Mouse (Mus musculus) heart, postnatal 14 days (tissue): ENCODE measurements around the gene Olfr1392. TPM values are rescaled to one million over a fixed set of nuclear protein-coding genes. Genes with fewer than 3 reads are reported as not detected.
"Not testable (repeated sequence)": the region's sequence is repeated elsewhere in the genome, so short reads cannot be mapped to it uniquely, and the experiment has no call there.

Experiments
- DNase-seq, 2 experiments: peaks; one replicate each; pipeline ENCODE4 v3.0.0; 2021 to 2022
- intact Hi-C: fragments of 180-260 bp; cut with DNase I; formaldehyde crosslinking; loops from one replicate; pipeline ENCODE4 v1.15.1; 2025
- long read RNA-seq, 2 experiments: library from polyadenylated mRNA; stranded (forward); transcript quantifications; one replicate each; pipeline ENCODE4 v2.0.0; 2021
- total RNA-seq, 2 experiments: library from RNA; stranded (reverse); gene quantifications; 2 replicates each; pipeline ENCODE4 v1.2.3; 2021

Gene Olfr1392
- total RNA-seq, result not detected
- long read RNA-seq, experiment 1, result 0 reads
- long read RNA-seq, experiment 2, result 0 reads

DNA sequence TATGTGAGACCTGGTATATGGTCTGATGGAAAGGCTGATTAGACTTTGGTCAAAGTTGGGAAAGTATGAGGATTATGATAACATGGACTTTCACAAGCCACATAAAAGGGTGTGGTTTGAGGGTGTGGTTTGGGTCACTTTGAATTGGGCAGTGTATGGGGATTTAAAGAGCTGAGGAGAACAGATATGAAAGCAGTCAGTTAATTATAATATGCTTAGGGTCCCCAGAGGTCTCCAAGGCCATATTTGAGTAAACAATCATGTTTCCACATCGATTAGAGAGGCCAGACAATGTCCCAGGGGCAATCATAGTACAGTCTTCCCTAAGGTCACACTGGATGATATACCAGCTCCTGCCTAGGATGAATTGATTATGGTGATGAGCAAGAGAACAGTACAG, at the start of gene Olfr1392:
Gene Olfr1392 (plus strand): TSS at position 301 of the 400 bp plus-strand sequence.
- intact Hi-C loops, DNase-seq: not testable (repeated sequence)

DNA sequence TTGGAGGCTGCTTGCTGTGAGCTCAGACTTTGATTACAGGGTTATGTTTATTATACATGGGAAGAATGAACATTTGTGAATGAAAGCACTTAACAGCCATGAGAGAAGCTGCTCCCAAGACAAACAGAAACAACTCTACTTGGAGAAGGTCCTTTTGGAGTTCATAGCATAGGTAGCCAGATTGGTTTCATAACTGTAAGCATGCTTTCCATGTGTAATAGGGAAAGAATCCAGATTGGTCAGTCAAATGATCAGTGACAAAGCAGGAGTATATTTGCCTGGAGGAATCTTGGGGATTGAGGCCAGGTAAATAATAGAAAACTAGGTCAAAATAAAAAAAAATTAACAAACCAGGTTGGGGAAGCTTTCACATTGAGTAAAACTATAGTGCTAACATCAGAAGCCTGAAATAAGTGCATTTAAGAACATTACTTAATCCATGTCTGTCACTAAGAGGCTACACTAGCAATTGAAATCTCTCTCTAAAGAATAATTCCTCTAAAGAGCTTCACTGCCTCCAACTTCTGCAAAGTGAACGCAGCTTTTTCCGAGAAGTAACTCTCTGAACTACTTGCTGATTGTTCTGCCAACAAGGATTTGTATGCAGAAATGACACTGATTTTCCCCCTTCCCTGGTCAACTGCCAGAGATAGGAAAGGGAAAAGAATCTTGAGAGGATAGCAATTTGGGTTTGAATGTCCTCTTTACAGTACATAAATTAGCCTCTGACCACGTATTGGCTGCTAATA, 49.4 kb upstream of the Olfr1392 start:
- intact Hi-C loops, result no loop called here

DNA sequence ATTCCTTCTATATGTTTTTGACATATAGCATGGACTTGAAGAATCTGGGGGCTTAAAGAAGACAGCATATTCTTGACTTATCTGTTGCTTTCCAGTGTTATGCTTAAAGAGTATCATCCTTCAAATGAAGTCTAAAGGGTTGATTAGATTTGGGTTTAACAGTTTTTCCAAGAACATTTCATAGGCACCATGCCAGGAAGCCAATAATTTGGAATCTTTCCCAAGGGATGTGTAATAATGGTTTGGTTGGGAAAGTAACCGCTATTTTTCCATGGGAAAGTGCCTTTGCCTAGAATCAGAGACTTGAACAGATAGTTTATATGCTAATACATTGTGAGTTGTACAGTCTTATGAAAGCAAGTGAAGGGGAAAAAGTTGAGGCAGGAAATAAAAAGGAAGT, 48.2 kb upstream of the Olfr1392 start:
- intact Hi-C loops, result no loop called here
- DNase-seq, result no peak

More for the DNA sequence above, 49.4 kb upstream of the Olfr1392 start:
- DNase-seq, result no peak

DNA sequence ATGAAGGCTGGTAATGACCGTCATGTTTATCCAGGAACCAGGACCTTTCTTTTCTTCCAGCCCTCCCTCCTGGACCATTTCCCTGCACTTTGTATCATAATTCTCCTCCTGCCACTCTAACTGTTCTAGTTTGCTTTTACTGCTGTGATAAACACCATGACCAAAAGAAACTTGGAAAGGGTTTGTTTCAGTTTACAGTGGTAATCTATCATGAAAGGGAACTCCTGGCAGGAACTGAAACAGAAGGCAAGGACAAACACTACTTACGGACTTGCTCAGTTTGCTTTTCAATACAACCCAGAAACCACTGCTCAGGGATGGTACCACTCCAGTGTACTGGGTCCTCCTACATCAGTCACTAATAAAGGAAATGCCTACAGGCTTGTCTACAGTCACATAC, 47.5 kb upstream of the Olfr1392 start:
- DNase-seq, result no peak
- intact Hi-C loops, result no loop called here

DNA sequence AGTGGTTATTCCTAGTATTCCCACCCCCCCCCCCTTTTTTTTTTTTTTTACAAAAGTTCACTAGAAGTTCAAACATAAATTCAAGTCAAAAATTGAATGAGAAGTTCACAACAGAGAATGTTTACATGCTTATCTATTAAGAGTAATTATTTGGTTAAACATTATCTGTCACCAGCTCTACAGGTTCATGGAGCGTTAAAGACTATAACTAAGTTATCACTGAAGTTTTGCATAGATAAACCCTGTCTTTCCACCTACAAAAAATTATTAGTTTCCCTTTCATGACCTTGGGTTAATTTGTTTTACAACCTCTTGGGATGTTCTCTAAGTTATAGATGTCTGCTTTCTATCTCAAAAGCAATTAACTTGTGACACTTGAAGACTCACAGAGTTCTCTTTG, 44.8 kb upstream of the Olfr1392 start:
- DNase-seq, result no peak
- intact Hi-C loops, result no loop called here

DNA sequence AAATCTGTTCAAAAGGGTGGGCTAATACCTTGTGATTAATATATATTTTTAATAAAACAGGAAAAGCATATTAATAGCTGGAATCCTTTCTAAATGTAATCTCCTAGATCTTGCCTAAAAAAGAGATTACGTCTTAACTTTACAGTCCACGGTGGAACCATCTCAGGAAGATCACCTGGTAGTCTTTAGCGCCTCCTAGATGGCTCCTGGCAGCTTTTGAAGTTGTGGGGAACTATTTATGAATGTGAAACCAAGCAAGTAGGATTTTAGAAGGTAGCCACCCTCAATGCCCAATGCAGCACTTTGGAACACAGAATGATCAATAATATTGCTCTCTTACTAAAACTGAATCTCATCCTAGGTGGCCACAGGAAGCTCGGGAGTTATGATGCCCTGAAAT, 44.2 kb upstream of the Olfr1392 start:
- intact Hi-C loops, result no loop called here
- DNase-seq, result no peak

DNA sequence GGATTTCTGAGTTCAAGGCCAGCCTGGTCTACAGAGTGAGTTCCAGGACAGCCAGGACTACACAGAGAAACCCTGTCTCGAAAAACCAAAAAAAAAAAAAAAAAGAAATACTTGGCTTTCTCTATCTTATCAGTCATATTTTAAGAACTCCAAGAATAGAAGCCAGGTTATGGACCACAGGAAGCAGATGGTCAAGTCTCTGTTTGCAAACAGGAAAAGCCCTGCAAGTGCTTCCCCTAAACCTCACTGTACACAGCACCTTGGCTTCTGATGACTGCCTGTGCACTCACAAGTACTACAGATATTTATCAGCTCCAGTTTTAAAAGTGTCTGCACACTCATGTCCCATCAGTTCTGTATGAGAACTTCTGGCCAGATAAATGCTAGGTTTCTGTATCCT, 43.6 kb upstream of the Olfr1392 start:
- intact Hi-C loops, result no loop called here
- no peak for DNase-seq

DNA sequence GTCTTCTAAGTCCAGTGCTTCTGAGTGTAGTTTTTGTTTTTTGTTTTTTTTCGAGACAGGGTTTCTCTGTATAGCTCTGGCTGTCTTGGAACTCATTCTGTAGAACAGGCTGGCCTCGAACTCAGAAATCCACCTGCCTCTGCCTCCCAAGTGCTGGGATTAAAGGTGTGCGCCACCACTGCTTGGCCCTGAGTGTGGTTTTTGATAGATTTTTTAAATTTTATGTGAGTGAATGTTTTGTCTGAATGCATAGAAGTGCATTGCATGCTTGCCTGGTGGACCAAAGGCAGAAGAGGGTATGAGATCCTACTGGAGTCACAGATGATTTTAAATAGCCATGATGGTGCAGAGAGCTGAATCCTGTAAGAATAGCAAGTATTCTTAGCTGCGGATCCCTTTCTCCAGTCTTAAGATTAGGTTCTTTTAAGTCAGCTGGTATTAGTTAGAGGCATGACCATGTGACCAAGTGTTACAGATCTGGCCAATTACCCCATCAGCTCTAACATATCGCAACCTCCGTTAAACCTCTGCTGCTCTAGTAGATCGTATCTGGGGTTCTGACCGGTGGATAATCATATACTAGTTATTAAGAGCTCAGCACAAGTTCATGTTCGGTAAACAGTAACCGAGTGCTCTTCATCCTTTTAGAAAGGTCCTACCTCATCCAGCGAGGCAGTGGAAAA, 42.0 kb upstream of the Olfr1392 start:
- no peak for DNase-seq
- intact Hi-C loops, result no loop called here

DNA sequence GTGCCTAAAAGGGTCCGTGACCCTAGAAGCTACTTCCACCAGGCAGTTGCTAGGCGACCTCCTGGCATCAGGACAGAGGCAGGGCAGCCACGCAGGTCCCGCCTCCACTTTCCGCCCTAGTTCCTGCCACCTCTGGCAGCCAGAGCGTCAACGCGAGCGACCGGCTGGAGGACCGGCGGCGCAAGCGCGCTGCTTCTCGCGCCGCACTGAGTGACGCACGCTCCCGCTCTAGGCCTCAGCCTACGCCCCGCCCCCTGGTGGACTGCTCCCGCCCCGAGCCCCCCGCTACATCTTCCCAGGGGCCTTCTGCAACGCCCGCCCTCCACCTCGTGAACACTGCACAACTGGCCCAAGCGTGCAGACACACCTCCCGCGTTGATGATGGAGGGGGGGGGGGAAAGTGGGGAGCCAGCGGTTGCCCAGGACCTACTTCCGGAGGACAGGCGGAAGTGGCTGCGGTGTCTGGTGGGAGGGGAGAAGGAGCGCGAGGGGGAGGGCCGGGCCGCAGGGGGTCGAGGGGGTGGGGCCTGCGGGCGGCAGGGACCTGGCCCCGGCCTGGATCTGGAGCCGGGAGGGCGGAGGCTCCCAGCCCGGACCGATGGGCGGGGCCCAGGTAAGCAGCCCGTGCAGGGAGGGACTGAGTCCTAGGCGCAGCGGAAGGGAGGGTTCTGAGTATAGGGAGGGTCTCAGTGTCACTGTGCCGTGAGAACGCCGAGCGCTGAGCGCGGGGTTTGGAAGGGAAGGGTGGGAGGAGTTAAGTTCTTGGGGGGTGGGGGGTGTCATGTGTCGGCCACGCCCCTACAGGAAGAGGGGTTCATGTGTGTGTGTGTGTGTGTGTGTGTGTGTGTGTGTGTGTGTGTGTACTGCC, 41.1 kb upstream of the Olfr1392 start, which contains the start of gene Mgat1:
Gene Mgat1 (plus strand): TSS at position 465 of the 868 bp plus-strand sequence.
- intact Hi-C loops, result no loop called here
- DNase-seq, result peak; percentile 93 to 96

DNA sequence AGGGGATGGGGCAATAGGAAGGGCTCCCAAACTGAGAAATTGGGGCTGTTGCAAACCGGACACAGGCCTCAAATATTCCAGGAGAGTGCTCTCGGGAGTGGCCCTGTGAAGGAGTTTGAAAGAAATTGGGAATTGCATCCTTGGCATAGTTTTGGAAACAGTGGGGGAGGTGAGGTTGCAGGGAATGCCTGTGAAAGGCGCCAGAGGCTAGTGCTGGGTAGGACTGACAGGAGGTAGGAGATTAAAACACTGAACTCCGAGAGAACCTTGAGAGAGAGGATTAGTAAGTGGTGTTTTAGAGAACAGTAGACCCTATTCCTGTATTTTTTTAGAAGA, 40.5 kb upstream of the Olfr1392 start:
- intact Hi-C loops, result no loop called here
- no peak for DNase-seq

DNA sequence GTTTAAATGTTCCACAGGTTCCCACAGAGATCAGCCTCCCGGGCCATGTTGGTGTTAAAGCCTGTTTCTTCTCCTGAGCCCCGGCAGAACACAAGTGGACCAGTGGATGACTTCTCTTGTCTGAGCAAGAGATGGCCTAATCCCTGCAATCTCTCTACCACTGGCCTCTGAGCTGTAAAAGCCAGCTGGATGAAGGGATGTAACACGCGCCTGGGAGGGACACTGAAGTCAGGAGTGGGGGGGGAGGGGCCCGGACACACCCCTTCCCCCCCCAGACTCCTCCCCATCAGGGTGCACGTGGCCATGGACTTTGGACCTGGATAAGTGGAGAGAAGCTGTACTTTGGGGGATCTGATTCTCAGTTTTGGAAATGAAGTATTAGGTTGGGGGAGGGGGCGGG, 39.9 kb upstream of the Olfr1392 start:
- peak in 1 of 2 experiments; percentile 53 for DNase-seq
- intact Hi-C loops, result no loop called here

DNA sequence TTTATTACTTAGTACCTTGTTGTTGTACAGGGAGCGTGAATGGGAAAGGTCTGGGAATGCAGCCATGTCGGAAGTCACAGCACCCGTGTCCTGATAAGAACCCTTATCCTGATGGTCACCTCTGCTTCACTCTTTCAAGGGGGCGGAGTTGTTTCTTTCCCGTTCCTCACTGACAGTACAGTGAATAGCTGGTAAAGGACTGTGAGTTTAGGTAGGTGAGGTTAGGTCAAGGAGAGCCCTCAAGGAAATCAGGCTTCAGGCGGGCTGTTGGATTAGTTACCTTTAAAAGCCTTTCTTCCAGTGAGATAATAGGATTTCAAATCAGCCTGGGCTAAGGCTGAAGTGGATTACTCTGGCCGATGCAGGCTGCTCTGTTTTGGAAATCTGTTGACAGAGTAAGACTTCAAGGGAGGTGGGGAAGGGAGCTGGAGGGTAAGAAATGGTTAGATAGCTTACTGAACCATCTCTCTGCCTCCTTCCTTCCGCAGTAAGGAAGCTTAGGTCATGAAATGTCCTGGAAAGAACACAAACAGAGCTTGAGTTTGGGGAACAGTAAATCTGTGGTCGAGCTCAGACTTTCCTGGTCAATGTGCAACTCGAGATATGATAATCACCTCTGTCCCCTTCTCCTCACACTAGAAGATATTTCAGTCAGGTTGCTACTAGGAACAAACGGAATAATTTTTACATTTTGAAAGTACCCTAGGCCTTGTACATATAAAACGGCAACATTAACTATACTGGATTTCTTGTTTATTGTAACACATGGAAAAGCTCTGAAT, 39.3 kb upstream of the Olfr1392 start:
- intact Hi-C loops, result no loop called here
- DNase-seq, result no peak

DNA sequence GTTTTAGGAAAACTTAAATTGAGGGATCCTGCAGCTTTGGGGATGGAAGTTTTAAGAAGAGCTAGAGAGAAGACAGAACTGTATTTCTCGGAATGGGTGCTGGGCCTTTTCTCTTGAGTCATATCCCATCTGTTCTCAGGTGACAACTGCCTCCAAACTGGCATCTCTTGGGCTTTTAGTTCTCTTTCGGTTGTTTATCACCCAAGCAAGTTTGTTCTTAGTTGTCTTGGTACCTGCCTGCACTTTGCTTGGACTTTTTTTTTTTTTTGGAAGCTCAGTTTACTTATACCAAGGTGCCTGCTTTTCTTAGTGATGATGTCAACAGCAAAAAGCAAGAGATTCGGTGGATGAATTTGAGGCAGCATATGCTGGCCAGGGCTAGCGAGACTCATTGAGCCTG, 38.6 kb upstream of the Olfr1392 start:
- no peak for DNase-seq
- intact Hi-C loops, result no loop called here

DNA sequence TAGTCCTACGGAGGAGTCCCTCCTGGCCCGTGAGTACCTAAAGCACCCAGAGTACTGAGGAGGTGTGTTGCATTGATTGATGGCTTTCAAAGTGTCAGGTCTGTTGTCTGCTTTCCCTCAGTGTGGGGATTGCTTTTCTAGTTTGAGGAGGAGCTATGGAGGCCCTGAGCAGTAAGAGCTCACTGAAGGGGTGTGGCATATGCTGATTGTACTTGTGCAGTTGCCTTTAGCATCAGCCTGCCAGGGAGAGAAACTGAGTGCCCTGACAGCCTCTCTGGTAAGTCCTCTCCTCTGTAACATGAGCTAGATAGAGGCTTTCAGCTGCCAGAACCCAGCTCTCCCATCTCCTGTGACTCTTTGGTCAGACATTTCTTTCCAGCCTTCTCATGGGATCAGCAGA, 37.8 kb upstream of the Olfr1392 start:
- intact Hi-C loops, result no loop called here
- no peak for DNase-seq

DNA sequence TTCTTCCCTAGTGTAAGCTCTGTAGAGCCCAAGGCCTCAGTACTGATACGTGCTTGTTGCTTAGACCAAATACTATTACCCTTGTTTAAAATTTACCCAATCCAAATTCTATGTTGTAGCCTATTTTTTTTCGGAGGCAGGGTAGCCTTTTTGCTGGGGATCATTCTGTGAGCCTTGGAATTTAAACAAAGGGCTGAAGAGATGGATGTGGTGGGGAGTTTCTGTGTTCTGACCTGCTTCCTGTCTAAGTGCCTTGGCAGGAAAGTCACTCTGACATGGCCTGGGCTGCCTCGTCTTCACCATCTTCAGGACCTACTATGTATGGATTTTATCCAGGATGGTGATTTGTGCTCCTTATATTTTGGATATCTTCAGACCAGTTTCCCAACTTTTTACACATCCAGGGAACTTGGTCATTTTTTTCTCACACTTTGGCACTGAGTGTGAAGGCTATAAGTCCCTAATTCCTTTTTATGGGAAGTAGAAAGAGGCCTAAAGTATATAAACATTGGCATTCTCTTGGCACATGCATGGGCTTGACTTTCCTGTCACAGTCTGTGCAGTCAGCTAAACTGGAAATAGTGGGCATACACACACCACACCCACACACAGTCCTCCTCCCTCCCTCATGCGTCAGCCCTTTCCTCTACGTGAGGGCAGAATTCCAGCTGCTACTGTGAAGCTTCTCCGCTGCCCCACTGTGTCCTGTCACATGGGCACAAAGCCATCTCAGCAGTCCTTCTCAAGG, 36.7 kb upstream of the Olfr1392 start:
- intact Hi-C loops, result no loop called here
- peak; percentile 46 to 52 for DNase-seq

DNA sequence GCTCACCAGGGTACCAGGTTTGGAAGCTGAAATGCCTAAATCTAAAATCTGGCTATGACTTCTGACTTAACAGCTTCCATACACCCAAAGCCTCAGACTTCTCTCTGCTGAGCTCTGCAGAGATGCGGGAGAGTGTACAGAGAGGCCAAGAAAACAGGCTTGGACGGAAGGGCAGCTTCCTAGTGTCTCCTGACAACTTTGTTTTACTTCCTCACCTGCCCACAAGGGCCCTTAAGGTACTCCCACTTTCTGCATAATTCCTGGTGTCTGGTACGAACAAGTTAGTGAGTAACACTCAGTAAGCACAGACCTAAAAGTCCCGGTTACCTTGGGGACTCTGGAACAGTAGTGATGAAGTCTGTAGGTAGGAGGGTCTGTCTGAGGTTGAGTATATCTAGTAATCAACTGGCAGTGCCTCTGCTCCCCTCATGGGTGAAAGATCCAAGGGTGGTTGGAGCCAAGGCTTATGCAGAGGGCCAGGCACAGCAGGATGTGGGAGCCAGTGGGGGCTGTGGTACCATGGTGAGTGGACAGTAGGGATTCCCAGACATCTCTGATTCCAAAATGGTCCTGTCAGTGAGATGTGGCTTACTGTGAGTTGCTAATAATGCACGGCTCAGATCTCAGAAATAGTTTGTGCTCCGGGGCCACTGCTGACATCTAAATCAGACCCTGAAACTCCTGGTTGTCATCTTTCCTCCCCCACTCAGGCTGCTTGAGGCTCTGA, 35.9 kb upstream of the Olfr1392 start:
- DNase-seq, result no peak
- intact Hi-C loops, result no loop called here

DNA sequence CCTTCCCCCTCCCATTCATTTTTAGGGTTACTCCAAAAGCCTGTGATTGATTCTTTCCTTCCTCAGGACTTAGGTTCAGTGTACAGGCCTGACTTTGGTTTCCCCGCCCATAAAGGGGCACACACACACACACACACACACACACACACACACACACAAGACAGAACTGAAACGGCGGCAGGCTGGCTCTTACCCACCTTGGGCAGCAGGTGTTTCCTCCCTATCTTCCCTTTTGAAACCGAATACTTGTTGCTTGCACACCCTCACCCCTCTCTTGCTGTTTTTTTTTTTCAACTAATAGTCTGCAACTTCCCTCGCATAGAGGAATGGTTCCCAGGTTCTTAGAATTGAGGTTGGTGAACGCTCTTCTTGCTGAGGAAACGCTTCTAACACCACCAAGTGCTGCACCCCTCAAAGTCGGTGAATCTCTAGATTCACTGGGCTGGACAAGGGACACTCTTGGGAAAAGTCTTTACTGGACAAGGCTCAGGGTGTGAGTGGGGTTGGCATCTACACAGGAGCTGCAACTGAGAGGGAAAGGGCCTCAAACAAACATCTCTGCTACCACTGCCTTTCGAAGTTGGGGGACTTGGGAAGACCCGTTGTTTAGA, 35.2 kb upstream of the Olfr1392 start:
- intact Hi-C loops, result loop anchor here (2.0 to 5.0 kb wide), 2 partner anchors 47 to 143 kb away; partner anchors contain the start of gene Zfp62
- no peak for DNase-seq
